Mouse (Mus musculus) limb, embryonic 13.5 days (tissue): ENCODE measurements around the gene Sh3gl2. TPM values are rescaled to one million over a fixed set of nuclear protein-coding genes. Genes with fewer than 3 reads are reported as not detected.

Experiments
- ATAC-seq: fragments of 200-750 bp; cut with Nextera tagmentation; 2 replicates; pipeline ENCODE4 v1.8.0; 2017; ENCODE audit warnings: low read depth, moderate number of reproducible peaks, moderate TSS enrichment; ENCODE audit not compliant: low FRiP score
- H3K27ac ChIP-seq: fragments of 300-500 bp; sonication (generic); 2 replicates; pipeline ENCODE4 v1.5.1; 2015; ENCODE audit warnings: inconsistent platforms, mild to moderate bottlenecking, moderate library complexity
- H3K27me3 ChIP-seq: fragments of 300-500 bp; sonication (generic); 2 replicates; pipeline ENCODE4 v1.6.1; 2015; ENCODE audit warnings: mild to moderate bottlenecking, inconsistent platforms
- H3K36me3 ChIP-seq: fragments of 300-500 bp; sonication (generic); 2 replicates; pipeline ENCODE4 v1.6.1; 2015; ENCODE audit warnings: inconsistent platforms, mild to moderate bottlenecking, moderate library complexity
- H3K4me1 ChIP-seq: fragments of 300-500 bp; sonication (generic); 2 replicates; pipeline ENCODE4 v1.6.1; 2015; ENCODE audit warnings: inconsistent platforms
- H3K4me2 ChIP-seq: fragments of 300-500 bp; sonication (generic); replicated peaks from 2 replicates; pipeline ENCODE4 v1.6.1; 2015; ENCODE audit warnings: inconsistent platforms, mild to moderate bottlenecking, moderate library complexity
- H3K4me3 ChIP-seq: fragments of 300-500 bp; sonication (generic); 2 replicates; pipeline ENCODE4 v1.5.1; 2015; ENCODE audit warnings: moderate library complexity, mild to moderate bottlenecking, inconsistent platforms
- H3K9ac ChIP-seq: fragments of 300-500 bp; sonication (generic); 2 replicates; pipeline ENCODE4 v1.6.1; 2015; ENCODE audit warnings: mild to moderate bottlenecking, inconsistent platforms
- H3K9me3 ChIP-seq: fragments of 300-500 bp; sonication (generic); 2 replicates; pipeline ENCODE4 v1.6.1; 2016; ENCODE audit warnings: inconsistent platforms
- WGBS: fragments of 180-500 bp; shearing (Covaris S2); methylation state at CpG from one replicate; pipeline ENCODE4 v1.1.7; 2015; 5-methylcytosine and 5-hydroxymethylcytosine counted together
- polyA plus RNA-seq: library from polyadenylated mRNA; unstranded; fragments of >200 nt; fragmentation: Nextera tagmentation; extraction: Ambion mirVana; gene quantifications from 2 replicates; pipeline ENCODE4 v1.2.1, GENCODE M21; 2015

Sh3gl2 gene
- polyA plus RNA-seq, 1 experiment from 2014 or later, result 4.0 TPM

DNA sequence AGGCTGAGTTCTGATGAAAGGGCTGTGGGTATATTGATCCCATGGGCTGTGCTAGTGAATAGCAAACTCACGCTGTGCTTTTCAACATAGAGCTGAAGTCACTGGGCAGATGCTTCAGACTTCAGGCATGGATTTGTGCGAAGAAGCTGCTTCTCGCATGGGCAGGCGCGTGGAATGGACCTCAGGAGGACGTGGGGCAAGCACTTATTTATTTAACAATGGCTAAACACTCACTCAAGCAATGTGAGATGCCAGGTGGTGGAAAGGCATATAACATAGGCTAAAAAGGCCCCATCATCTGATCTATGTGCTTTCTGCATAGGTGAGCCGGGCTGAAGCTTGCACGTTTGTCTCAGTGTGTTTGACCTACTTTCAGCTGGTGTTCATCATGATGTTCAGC is 193.8 kb downstream of the Sh3gl2 start:
- Histone ChIP-seq H3K4me2 (no peak overlapping the region), H3K4me1 (no peaks in the 10 kb centered on the region), H3K4me3 (no peak overlapping the region), H3K27ac (no peak overlapping the region), H3K9me3 (no peaks in the 10 kb centered on the region), H3K27me3 (0 out of 2 replicates have a peak, but pooled peaks cover 4% of the 10 kb centered on the region), H3K9ac (no peak overlapping the region), H3K36me3 (no peaks in the 10 kb centered on the region)
- 83% methylated on average over 8 of the region's 8 CpGs for WGBS
- ATAC-seq, result no peak

DNA sequence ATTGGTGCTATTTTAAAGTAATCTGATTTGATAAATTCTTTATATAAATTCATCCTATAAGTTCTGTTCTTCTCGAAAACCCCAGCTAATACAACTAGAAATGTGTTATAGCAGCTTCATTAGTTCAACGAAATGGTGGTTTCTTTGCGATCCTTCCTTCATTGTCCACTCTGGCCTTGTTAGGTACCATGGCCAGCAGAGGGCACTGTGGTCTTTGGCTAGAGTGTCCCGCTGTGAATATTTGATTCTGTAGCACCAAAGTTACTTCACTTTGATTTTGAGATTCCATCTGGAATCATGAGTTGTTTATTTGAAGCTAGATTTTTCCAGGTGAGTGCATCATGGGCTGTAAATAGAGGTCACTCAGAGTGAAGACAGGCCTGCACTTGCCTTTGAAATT is 197.9 kb downstream of the Sh3gl2 start:
- Histone ChIP-seq H3K36me3 (no peaks in the 10 kb centered on the region), H3K9ac (no peak overlapping the region), H3K27me3 (0 out of 2 replicates have a peak, but pooled peaks cover 4% of the 10 kb centered on the region), H3K4me1 (no peaks in the 10 kb centered on the region), H3K4me2 (no peak overlapping the region), H3K4me3 (no peak overlapping the region), H3K9me3 (no peaks in the 10 kb centered on the region), H3K27ac (no peak overlapping the region)
- ATAC-seq, result no peak
- 31% methylated on average over 4 of the region's 4 CpGs for WGBS

DNA sequence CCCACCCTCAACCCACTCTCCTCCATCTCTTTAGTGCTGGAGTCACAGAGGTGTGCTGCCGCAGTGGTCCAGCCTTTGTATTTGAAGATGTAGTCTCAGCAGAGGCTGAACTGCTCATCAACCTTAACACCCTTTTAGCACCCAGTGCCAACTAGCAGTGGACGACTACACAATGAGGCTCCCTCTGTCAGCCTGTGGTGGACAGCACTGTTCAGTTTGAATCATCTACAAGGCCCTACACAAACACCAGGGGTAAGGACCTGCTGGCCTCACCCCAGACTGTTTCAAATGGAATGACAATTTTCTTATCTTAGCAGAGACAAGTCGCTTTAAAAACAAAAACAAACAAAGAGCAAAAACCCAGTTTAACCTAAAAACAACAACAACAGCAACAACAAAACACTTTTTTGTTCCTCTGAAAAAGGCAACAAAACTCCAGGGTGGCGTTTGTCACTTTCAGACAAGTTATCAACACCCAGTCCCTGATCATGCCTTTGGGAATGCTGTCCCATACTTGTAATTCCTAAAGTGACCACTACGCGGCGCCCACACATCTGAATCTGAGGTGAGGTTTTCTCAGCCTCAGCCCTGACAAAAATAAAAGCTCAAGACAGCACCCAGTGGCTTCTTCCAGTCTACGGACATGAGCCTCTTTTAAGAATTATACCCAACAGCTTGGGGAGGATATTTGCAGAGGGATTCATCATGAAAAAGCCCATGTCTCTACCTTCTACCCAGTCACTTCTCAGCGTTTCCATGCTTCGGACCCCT is 199.7 kb downstream of the Sh3gl2 start:
- Histone ChIP-seq H3K9ac (no peak overlapping the region), H3K36me3 (no peaks in the 10 kb centered on the region), H3K27me3 (0 out of 2 replicates have a peak, but pooled peaks cover 4% of the 10 kb centered on the region), H3K9me3 (no peaks in the 10 kb centered on the region), H3K27ac (no peak overlapping the region), H3K4me2 (no peak overlapping the region), H3K4me3 (no peak overlapping the region), H3K4me1 (no peaks in the 10 kb centered on the region)
- ATAC-seq, result no peak
- 43% methylated on average over 10 of the region's 10 CpGs for WGBS

DNA sequence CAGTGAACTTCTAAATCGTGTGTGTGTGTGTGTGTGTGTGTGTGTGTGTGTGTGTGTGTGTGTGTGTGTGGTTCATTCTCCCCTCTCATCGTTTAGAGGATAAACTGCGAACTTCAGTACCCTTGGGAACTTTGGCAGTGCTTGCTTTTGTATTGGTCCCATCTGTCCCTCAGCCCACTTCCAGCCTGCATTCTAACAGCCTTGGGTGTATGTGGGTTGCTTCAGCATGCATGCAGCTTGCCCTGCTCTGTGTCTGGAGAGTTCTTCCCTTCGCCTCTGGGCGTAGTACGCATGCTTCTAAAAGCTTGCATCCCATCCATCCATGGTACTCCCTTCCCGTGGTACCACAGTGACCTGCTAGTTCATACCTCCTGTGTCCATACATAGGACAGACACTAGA is 200.3 kb downstream of the Sh3gl2 start:
- Histone ChIP-seq H3K27me3 (0 out of 2 replicates have a peak, but pooled peaks cover 4% of the 10 kb centered on the region), H3K36me3 (no peaks in the 10 kb centered on the region), H3K4me2 (no peak overlapping the region), H3K9ac (no peak overlapping the region), H3K4me1 (no peaks in the 10 kb centered on the region), H3K4me3 (no peak overlapping the region), H3K27ac (no peak overlapping the region), H3K9me3 (no peaks in the 10 kb centered on the region)
- WGBS, result 77% methylated on average over 7 of the region's 7 CpGs
- no peak for ATAC-seq

DNA sequence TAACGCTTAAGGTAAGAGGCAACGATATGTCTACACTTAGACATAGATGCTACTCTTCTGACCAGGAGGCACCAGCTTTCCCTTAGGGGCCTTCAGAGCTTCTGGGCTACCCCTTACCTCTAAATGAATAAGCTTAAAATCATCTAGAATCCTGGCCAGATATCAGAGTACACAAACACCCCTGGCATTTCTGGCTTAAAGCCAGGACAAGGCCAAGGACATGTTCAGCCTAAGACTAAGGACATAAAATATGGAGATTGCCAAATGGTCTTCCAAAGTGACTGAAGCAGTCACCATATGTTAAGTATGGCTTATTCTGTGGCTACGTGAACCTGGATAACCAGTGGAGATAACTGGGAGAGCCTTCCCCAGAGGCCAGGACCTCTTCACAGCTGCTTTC is 211.5 kb downstream of the Sh3gl2 start:
- Histone ChIP-seq H3K4me3 (no peak overlapping the region), H3K4me2 (no peak overlapping the region), H3K4me1 (no peaks in the 10 kb centered on the region), H3K36me3 (no peaks in the 10 kb centered on the region), H3K9ac (no peak overlapping the region), H3K9me3 (no peaks in the 10 kb centered on the region), H3K27ac (no peak overlapping the region), H3K27me3 (no peaks in the 10 kb centered on the region)
- ATAC-seq, result no peak
- 88% methylated on average over 3 of the region's 3 CpGs for WGBS

DNA sequence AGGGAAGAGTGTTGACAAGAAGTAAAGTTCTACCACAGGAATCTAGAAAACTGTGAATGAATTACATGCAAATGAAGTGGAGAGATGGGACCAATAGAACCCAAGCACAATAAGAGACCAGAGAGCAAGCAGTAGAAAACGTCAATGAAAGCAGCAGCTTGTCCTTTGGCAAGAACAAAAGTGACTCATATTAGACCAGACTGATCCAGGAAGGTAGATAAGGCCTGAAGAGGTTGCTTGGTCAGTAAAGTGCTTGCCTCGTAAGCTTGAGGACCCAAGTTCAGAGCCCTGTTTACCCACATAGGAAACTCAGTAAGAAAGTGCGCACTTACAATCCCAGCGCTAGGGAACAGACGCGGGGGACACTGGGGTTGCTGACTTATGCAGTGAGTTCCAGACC is 215.5 kb downstream of the Sh3gl2 start:
- 89% methylated on average over 6 of the region's 6 CpGs for whole genome bisulfite sequencing
- no peak overlapping the region for H3K4me2 ChIP-seq
- H3K9me3 ChIP-seq, result no peaks in the 10 kb centered on the region
- H3K9ac ChIP-seq, result no peak overlapping the region
- H3K4me1 ChIP-seq, result no peaks in the 10 kb centered on the region
- H3K27me3 ChIP-seq, result no peaks in the 10 kb centered on the region
- no peaks in the 10 kb centered on the region for H3K36me3 ChIP-seq
- H3K4me3 ChIP-seq, result no peak overlapping the region
- ATAC-seq, result no peak
- no peak overlapping the region for H3K27ac ChIP-seq

DNA sequence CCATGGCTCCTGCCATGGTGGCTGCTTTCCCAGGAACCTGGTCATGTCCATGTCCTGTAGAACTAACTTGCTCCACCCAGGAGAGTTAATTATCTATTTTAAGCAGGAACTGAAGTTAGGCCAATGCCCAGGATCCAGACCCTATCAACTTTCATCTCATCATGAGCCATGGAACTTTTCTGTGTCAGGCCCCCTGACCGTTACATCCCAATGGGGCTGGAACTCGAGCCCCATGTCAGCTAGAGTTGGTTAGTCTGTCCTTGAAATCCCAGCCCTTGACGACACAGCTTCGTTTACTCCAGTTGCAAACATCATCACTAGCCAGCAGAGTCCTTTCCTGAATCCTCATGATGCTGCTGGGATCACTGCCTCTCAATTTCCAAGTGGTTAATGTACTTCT is 221.3 kb downstream of the Sh3gl2 start:
- no peak overlapping the region for H3K4me2 ChIP-seq

DNA sequence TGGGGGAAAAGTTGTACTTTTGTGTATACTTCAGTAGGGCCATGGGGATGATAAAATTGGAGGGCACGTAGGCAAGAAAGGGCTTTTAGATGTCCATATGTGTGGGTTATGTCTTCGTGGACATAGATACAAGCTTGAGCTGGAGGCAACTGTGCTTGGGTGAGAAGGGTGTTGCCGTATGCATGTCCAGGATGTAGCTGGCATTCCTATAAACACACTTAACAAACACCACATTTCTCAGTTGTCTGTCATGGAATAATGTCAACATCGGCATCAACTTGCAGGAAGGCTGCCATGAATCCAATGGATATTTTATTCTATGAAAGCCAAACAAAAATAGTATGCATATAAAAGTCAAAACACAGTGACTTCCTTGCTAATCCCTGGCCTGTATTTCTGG is 227.9 kb downstream of the Sh3gl2 start:
- Histone ChIP-seq H3K9me3 (no peaks in the 10 kb centered on the region), H3K4me3 (no peak overlapping the region), H3K27me3 (peaks cover 8% of the 10 kb centered on the region), H3K27ac (no peak overlapping the region), H3K4me2 (no peak overlapping the region), H3K9ac (no peak overlapping the region), H3K4me1 (peaks cover 12% of the 10 kb centered on the region), H3K36me3 (no peaks in the 10 kb centered on the region)
- 88% methylated on average over 4 of the region's 4 CpGs for WGBS
- no peak for ATAC-seq

More for the DNA sequence above, 221.3 kb downstream of the Sh3gl2 start:
- H3K27me3 ChIP-seq, result no peaks in the 10 kb centered on the region
- ATAC-seq, result no peak
- 79% methylated on average over 4 of the region's 4 CpGs for WGBS
- H3K9ac ChIP-seq, result no peak overlapping the region
- H3K4me3 ChIP-seq, result no peak overlapping the region
- no peaks in the 10 kb centered on the region for H3K36me3 ChIP-seq
- no peaks in the 10 kb centered on the region for H3K9me3 ChIP-seq
- no peak overlapping the region for H3K27ac ChIP-seq
- no peaks in the 10 kb centered on the region for H3K4me1 ChIP-seq

DNA sequence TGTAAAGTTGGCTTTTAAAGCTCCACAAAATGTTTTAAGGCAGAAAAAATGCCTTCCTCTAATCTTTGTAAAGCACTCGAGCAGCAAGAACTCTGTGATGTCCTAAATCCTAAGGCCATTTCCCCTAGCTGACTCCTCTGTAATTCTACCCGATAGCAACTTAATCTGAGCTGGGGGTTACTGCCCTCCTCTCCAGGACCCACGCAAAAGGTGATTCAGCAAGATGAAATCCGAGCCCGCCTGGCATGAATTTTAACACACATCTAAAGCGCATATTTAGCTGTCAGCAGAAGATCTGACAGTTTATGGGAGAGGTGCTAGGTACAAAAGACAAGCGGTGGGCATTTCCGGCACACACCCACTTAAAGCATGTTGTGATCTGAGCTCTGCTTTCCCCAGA is 229.8 kb downstream of the Sh3gl2 start:
- no peak overlapping the region for H3K27ac ChIP-seq
- peaks cover 19% of the 10 kb centered on the region for H3K4me1 ChIP-seq
- no peaks in the 10 kb centered on the region for H3K36me3 ChIP-seq
- peak overlapping the region; percentile 23 for H3K4me2 ChIP-seq
- no peak overlapping the region for H3K4me3 ChIP-seq
- no peaks in the 10 kb centered on the region for H3K9me3 ChIP-seq
- H3K9ac ChIP-seq, result no peak overlapping the region
- ATAC-seq, result no peak
- 8% methylated on average over 8 of the region's 8 CpGs for WGBS
- H3K27me3 ChIP-seq, result peaks cover 8% of the 10 kb centered on the region

DNA sequence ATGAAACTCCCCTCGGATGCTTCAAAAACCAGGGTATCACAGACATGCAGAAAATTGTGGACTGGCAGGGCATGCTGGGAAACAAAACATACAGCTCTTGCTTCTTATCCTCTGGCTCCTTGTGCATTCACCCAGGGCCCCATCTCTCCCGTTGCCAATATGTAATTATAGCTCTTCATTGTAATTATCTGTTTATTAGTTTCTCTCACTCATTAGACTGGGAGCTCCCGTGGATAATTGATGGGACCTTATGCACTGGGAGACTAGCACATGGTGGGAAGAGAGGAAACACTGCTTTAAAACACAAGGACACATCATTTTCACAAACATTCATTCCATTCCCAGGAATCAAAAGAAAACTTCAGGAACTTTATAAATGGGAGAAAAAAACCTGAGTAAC is 233.9 kb downstream of the Sh3gl2 start:
- Histone ChIP-seq H3K27me3 (peaks cover 8% of the 10 kb centered on the region), H3K4me1 (peaks cover 25% of the 10 kb centered on the region), H3K27ac (no peak overlapping the region), H3K4me2 (no peak overlapping the region), H3K4me3 (no peak overlapping the region), H3K9me3 (no peaks in the 10 kb centered on the region), H3K36me3 (no peaks in the 10 kb centered on the region), H3K9ac (no peak overlapping the region)
- WGBS, result 32% methylated on average over 3 of the region's 3 CpGs
- ATAC-seq, result no peak

DNA sequence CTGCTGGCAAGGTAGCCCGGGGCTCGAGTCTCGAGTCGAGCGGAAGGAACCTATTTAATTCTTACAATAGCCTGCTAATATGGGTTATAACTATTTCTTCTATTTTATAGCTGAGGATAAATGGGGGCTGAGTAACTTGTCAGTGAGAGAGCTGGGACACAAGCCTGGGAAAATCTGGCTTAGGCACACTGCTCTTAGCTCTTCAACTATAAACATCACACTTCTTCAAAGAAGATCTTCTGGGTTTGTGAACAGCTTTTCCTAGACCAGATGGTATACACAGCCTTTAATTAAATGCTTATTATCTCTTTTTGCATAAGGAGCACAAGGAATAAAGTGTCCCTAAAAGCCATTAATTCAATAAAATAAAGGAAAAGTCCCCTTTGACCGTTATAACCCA is 278.7 kb downstream of the Sh3gl2 start:
- no peaks in the 10 kb centered on the region for H3K4me1 ChIP-seq
- no peak overlapping the region for H3K4me3 ChIP-seq
- no peak overlapping the region for H3K4me2 ChIP-seq
- whole genome bisulfite sequencing, result 85% methylated on average over 6 of the region's 6 CpGs
- H3K27ac ChIP-seq, result no peak overlapping the region
- no peak overlapping the region for H3K9ac ChIP-seq
- no peak for ATAC-seq
- no peaks in the 10 kb centered on the region for H3K9me3 ChIP-seq
- H3K36me3 ChIP-seq, result no peaks in the 10 kb centered on the region
- no peaks in the 10 kb centered on the region for H3K27me3 ChIP-seq

DNA sequence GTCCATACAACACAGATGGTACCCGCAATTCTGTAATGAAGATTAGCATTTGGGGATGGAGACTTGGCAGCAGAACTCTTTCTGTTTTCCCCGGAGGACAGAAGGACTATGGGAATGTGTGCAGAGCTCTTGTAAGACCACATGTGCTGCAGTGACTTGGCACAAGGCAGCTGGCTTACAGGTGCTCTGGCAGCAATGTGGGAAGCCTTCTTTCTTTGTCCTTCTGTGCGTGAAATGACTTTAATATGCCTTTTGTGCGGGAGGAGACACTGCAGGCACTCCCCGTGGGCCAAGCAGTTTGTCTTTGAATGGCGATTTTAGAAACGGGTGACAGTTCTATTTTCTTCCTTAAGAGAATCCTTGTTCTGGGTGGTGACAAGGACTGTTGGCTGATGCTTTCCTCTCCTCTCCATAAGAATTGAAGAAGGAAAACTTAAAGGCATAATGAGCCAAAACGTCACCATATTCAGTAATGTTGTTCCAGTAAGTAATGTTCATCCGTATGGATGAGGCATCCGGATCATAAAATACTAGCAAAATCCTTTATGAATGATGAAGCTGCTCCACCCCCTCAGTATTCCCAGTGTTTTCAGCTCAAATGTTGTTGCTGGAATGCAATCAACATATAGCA is 281.5 kb downstream of the Sh3gl2 start:
- no peaks in the 10 kb centered on the region for H3K36me3 ChIP-seq
- WGBS, result 67% methylated on average over 10 of the region's 10 CpGs
- no peak for ATAC-seq

DNA sequence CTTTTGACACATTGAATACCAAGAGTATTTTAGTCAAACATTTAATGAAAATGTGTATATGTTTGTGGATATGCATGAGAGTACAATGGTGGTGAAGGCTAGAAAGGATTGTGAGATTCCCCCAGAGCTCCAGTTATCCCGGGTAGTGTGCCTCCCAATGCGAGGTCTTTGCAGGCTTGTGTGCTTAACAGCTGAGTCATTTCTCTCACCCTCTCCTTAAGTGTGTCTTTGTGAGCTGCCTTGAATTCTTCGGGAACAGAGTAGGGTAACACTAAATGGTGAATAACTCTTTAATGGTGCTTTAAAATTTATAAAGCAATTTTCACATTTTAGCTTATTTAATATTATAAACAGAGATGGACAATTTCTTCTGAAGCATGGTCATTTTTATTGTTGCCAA is 300.8 kb downstream of the Sh3gl2 start:
- ATAC-seq, result no peak
- 68% methylated on average over 3 of the region's 3 CpGs for WGBS
- no peaks in the 10 kb centered on the region for H3K9me3 ChIP-seq

More for the DNA sequence above, 281.5 kb downstream of the Sh3gl2 start:
- no peaks in the 10 kb centered on the region for H3K27me3 ChIP-seq
- H3K4me3 ChIP-seq, result no peak overlapping the region
- H3K4me2 ChIP-seq, result no peak overlapping the region
- H3K9ac ChIP-seq, result no peak overlapping the region
- H3K9me3 ChIP-seq, result no peaks in the 10 kb centered on the region
- no peaks in the 10 kb centered on the region for H3K4me1 ChIP-seq
- no peak overlapping the region for H3K27ac ChIP-seq

More for the DNA sequence above, 300.8 kb downstream of the Sh3gl2 start:
- Histone ChIP-seq H3K27me3 (no peaks in the 10 kb centered on the region), H3K4me2 (no peak overlapping the region), H3K9ac (no peak overlapping the region), H3K4me1 (peaks cover 6% of the 10 kb centered on the region), H3K4me3 (no peak overlapping the region), H3K27ac (no peak overlapping the region), H3K36me3 (no peaks in the 10 kb centered on the region)
